8 mouse cellular contexts compared by ENCODE assay signal in the genomic region with DNA sequence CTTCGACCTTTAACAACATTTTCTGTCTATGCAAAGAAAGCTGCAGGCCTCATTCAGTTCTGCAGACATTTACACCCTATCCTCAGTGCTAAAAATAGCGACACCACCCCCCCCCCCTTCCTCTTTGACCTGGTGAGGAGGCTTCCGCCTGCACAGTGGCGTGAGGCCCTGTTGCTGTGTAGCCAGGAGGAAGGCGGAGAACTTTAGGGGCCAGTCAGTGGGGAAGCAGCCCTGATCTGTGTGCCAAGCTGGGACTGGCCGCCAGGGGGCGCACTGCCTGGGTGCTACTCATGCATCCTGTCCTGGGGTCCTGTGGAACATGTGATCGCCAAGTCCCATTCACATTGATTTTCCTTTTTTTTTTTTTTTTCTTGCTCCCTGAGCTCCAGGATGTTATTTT. TPM values are rescaled to one million over a fixed set of nuclear protein-coding genes. Genes with fewer than 3 reads are reported as not detected.
DNase-seq lines count a peak whose midpoint lies in the region; ATAC-seq and TF ChIP-seq lines count a peak whose summit lies in the region.

No protein-coding gene starts in this region.

- peaks cover 7% of the 10 kb centered on the region for H3K4me1 ChIP-seq in G1E (ENCODE audit: insufficient read depth, low read depth, low read length)
- peaks cover 65% of the 10 kb centered on the region for H3K4me1 ChIP-seq in lung, embryonic 16.5 days (replicated peaks; ENCODE audit: control insufficient read depth, insufficient read depth, low read length)

- WGBS in lung, embryonic 16.5 days, result 0% methylated on average over 8 of the region's 8 CpGs

- no peaks in the 10 kb centered on the region for H3K9me3 ChIP-seq in G1E (replicated peaks)
- H3K9me3 ChIP-seq in lung, embryonic 16.5 days (ENCODE audit: control insufficient read depth, low read length), result no peaks in the 10 kb centered on the region

- H3K27me3 ChIP-seq in G1E (ENCODE audit: insufficient read depth, low read length), result peaks cover 9% of the 10 kb centered on the region; the same call in 1 of the 2 replicates
- H3K27me3 ChIP-seq in lung, embryonic 16.5 days (ENCODE audit: control insufficient read depth, insufficient read depth, low read depth, low read length), result no peaks in the 10 kb centered on the region

- peak; percentile 63 for TF ChIP-seq CTCF in G1E (IDR thresholded peaks at IDR 0.05; ENCODE audit: low read depth, low read length)

- peak; percentile 42 for DNase-seq in G1E (ENCODE audit: low spot score)
- peak; percentile 73 to 83 for DNase-seq in cerebellum, adult 18-20 months
- DNase-seq in forelimb bud, embryonic 11.5 days (ENCODE audit: low read depth, low spot score), result peak; percentile 88
- DNase-seq in layer of hippocampus, adult 9-11 months, result peak; percentile 93
- peak; percentile 92 for DNase-seq in ovary, postnatal 10 days (ENCODE audit: low spot score)
- DNase-seq in thymus, postnatal 10 days (ENCODE audit: low spot score in 2 of 2), result peak; percentile 84 to 95

- no peak overlapping the region for H3K4me3 ChIP-seq in G1E (ENCODE audit: low read depth, low read length)
- no peak overlapping the region for H3K4me3 ChIP-seq in lung, embryonic 16.5 days (ENCODE audit: low read length)

- H3K4me2 ChIP-seq in lung, embryonic 16.5 days (ENCODE audit: low read depth, low read length), result peak overlapping the region; percentile 30; the same call in 1 of the 2 replicates

- ATAC-seq in G1E (ENCODE audit: extremely low read depth, insufficient number of reproducible peaks, low FRiP score, poor library complexity, severe bottlenecking), result peak; percentile 78
- peak; percentile 95 to 97 for ATAC-seq in hematopoietic stem cell, adult 5-6 weeks (replicated peaks in 1 of 2; ENCODE audit: insufficient read depth in 1 of 2, low FRiP score in 2 of 2, low TSS enrichment in 1 of 2, low read depth in 1 of 2, poor library complexity in 2 of 2, severe bottlenecking in 2 of 2)
- peak; percentile 87 for ATAC-seq in lung, embryonic 16.5 days (ENCODE audit: low read depth)

- peak overlapping the region; percentile 3; the same call in 1 of the 2 replicates for H3K9ac ChIP-seq in lung, embryonic 16.5 days (ENCODE audit: low read length)

- H3K27ac ChIP-seq in lung, embryonic 16.5 days (ENCODE audit: low read length), result peak overlapping the region; percentile 88

- no peaks in the 10 kb centered on the region for H3K36me3 ChIP-seq in G1E (replicated peaks)
- no peaks in the 10 kb centered on the region for H3K36me3 ChIP-seq in lung, embryonic 16.5 days (ENCODE audit: control insufficient read depth, insufficient read depth, low read length)

RNA-seq across cellular contexts. Expression of a gene that starts 24.3 kb away (rescaled TPM):
- total RNA-seq in G1E (2014; fragmentation: Nextera tagmentation) (not detected in 2 replicates), G1E (2017) (0.29 and 1.1 TPM in 2 replicates)
- 0.04 and 0.05 TPM in 2 replicates for polyA plus RNA-seq in G1E (2012)
- total RNA-seq in hematopoietic stem cell, adult 5-6 weeks (2017), result 25.2 and 35.0 TPM in 2 replicates
- 64.2 and 77.3 TPM in 2 replicates for polyA plus RNA-seq in lung, embryonic 16.5 days (2015; fragmentation: Nextera tagmentation; extraction: Ambion mirVana)

Comparison
In these comparisons a context has a peak if more than half of its experiments do, and no peak if none do; other contexts are left out.
1. DNase-seq: peak in every context shown above with its lines; median percentile 93 in layer of hippocampus, adult 9-11 months; 92 in ovary, postnatal 10 days; 90 in thymus, postnatal 10 days; 88 in forelimb bud, embryonic 11.5 days; 78 in cerebellum, adult 18-20 months; 42 in G1E.
2. RNA of a gene that starts 24.3 kb away (total RNA-seq): 25.2 to 35.0 TPM in hematopoietic stem cell, adult 5-6 weeks; 0.29 to 1.1 TPM in G1E; every median in the first group is over 10 times any median in the second.
3. Peak in every context shown above with its lines, with median percentiles within 50 percentile points of each other: ATAC-seq.